Mouse (Mus musculus): ENCODE results near the gene Cpvl. TPM values are rescaled to one million over a fixed set of nuclear protein-coding genes. Genes with fewer than 3 reads are reported as not detected.

Gene Cpvl
- polyA plus RNA-seq, 1 experiment from 2014 or later, result 0.82 TPM

DNA sequence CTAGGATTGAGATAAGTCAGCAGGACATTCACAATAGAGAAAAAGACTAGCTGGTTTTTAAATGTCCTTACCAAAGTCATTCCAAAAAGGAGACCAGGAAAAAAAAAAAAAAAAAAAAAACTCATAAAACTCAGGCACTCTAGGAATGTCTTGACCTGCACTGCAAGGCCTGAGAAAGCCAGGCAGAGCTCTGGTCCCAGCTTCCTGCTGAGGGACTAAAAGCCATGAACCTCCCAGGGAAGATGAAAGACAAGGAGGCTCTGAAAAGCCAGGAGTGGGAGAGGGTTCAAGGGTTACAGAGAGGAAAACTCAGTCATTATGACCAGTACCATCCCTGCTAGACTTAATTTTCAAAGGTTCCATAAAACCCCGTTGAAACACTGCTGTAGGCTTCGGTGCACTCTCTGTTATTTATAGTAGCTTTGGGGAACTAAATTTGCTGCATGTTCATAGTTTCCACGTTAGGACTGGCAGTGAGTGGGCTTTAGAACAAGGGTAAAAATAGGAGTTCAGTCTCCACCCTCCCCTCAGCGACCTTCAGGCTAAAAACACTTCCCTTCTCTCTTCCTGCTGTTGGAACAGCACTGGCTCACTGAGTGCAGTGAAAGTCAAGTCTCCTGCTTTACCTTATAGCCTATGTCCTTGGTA is 30.0 kb downstream of the Cpvl start:
- Histone ChIP-seq H3K9ac (ENCODE audit: low read depth, low read length) (no peak overlapping the region), H3K4me2 (replicated peaks; ENCODE audit: low read depth) (no peak overlapping the region), H3K27me3 (replicated peaks; ENCODE audit: control insufficient read depth, insufficient read depth, low read length) (no peaks in the 10 kb centered on the region), H3K36me3 (ENCODE audit: control insufficient read depth, insufficient read depth) (no peaks in the 10 kb centered on the region), H3K27ac (ENCODE audit: low read depth, low read length) (no peak overlapping the region), H3K4me3 (ENCODE audit: low read depth, low read length) (no peak overlapping the region), H3K9me3 (ENCODE audit: control insufficient read depth) (no peaks in the 10 kb centered on the region), H3K4me1 (replicated peaks; ENCODE audit: control insufficient read depth, insufficient read depth, low read length) (no peaks in the 10 kb centered on the region)
- TF ChIP-seq CTCF (IDR thresholded peaks at IDR 0.05; ENCODE audit: low read depth), result no peak
- ATAC-seq, result no peak
- WGBS, result 53% methylated on average over 4 of the region's 4 CpGs

- H3K4me2 ChIP-seq (replicated peaks; ENCODE audit: low read depth), result no peak overlapping the region
- ATAC-seq, result no peak
These were observed 33.6 kb downstream of the Cpvl start for GRCm38 (mm10) chr6:53944887-53945286.

DNA sequence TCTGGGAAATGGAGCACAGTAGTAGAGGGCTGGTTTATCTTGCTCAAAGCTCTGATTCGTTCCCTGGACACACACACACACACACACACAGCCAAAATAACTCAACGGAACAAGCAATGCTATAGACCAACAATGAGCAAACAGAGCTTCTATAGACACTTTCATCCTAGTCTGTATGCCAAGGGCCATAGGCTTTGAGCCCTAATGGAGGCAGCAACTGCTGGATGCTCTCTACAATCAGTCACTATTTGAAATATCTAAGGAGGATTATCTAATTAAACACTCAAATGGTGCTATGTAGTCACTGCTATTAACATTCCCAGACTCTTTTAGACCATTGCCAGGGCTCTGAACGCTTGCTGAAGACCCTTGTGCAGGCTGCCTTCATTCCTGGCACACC is 34.1 kb downstream of the Cpvl start:
- Histone ChIP-seq H3K9me3 (ENCODE audit: control insufficient read depth) (no peaks in the 10 kb centered on the region), H3K27me3 (replicated peaks; ENCODE audit: control insufficient read depth, insufficient read depth, low read length) (no peaks in the 10 kb centered on the region), H3K36me3 (ENCODE audit: control insufficient read depth, insufficient read depth) (no peaks in the 10 kb centered on the region), H3K9ac (ENCODE audit: low read depth, low read length) (no peak overlapping the region), H3K27ac (ENCODE audit: low read depth, low read length) (no peak overlapping the region), H3K4me3 (ENCODE audit: low read depth, low read length) (no peak overlapping the region), H3K4me2 (replicated peaks; ENCODE audit: low read depth) (no peak overlapping the region), H3K4me1 (replicated peaks; ENCODE audit: control insufficient read depth, insufficient read depth, low read length) (0 out of 2 replicates have a peak, but pooled peaks cover 3% of the 10 kb centered on the region)
- no peak for ATAC-seq
- no peak for TF ChIP-seq CTCF (IDR thresholded peaks at IDR 0.05; ENCODE audit: low read depth)
- 49% methylated on average over 3 of the region's 3 CpGs for WGBS

More at GRCm38 (mm10) chr6:53944887-53945286, 33.6 kb downstream of the Cpvl start:
- Histone ChIP-seq H3K4me3 (ENCODE audit: low read depth, low read length) (no peak overlapping the region), H3K9ac (ENCODE audit: low read depth, low read length) (no peak overlapping the region), H3K9me3 (ENCODE audit: control insufficient read depth) (no peaks in the 10 kb centered on the region), H3K27ac (ENCODE audit: low read depth, low read length) (no peak overlapping the region), H3K4me1 (replicated peaks; ENCODE audit: control insufficient read depth, insufficient read depth, low read length) (0 out of 2 replicates have a peak, but pooled peaks cover 2% of the 10 kb centered on the region), H3K27me3 (replicated peaks; ENCODE audit: control insufficient read depth, insufficient read depth, low read length) (no peaks in the 10 kb centered on the region), H3K36me3 (ENCODE audit: control insufficient read depth, insufficient read depth) (no peaks in the 10 kb centered on the region)
- TF ChIP-seq CTCF (IDR thresholded peaks at IDR 0.05; ENCODE audit: low read depth), result no peak
- WGBS, result 66% methylated on average over 5 of the region's 5 CpGs

- Histone ChIP-seq H3K9ac (ENCODE audit: low read depth, low read length) (no peak overlapping the region), H3K36me3 (ENCODE audit: control insufficient read depth, insufficient read depth) (no peaks in the 10 kb centered on the region), H3K4me3 (ENCODE audit: low read depth, low read length) (no peak overlapping the region), H3K27me3 (replicated peaks; ENCODE audit: control insufficient read depth, insufficient read depth, low read length) (no peaks in the 10 kb centered on the region), H3K4me2 (replicated peaks; ENCODE audit: low read depth) (no peak overlapping the region), H3K27ac (ENCODE audit: low read depth, low read length) (no peak overlapping the region), H3K9me3 (ENCODE audit: control insufficient read depth) (no peaks in the 10 kb centered on the region), H3K4me1 (replicated peaks; ENCODE audit: control insufficient read depth, insufficient read depth, low read length) (0 out of 2 replicates have a peak, but pooled peaks cover 3% of the 10 kb centered on the region)
- no peak for ATAC-seq
- no peak for TF ChIP-seq CTCF (IDR thresholded peaks at IDR 0.05; ENCODE audit: low read depth)
- 72% methylated on average over 7 of the region's 7 CpGs for WGBS
These were observed 36.2 kb downstream of the Cpvl start for GRCm38 (mm10) chr6:53942190-53942831.

DNA sequence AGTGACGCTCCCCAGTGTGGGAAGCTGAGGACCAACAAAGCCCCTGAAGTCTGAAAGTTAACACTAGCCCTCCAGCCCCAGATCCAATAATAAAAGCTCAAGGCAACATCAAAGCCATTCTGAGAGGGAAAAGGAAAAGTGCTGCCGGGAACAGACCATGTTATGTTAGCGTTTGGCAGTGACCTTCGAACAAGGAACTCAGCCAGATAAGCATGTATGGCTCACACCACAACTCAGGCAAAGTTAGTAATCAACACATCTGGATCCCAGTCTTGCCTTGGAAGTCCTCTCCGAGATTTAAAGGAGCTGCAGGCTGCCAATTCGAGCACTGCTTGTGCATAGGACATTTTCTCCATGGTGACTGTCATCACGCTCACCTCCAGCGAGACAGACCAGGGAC is 38.7 kb downstream of the Cpvl start:
- H3K4me1 ChIP-seq (replicated peaks; ENCODE audit: control insufficient read depth, insufficient read depth, low read length), result 0 out of 2 replicates have a peak, but pooled peaks cover 3% of the 10 kb centered on the region
- no peak overlapping the region; the same call in 1 of the 2 replicates for H3K27ac ChIP-seq (ENCODE audit: low read depth, low read length)
- H3K36me3 ChIP-seq (ENCODE audit: control insufficient read depth, insufficient read depth), result no peaks in the 10 kb centered on the region
- H3K4me3 ChIP-seq (ENCODE audit: low read depth, low read length), result no peak overlapping the region
- H3K9me3 ChIP-seq (ENCODE audit: control insufficient read depth), result no peaks in the 10 kb centered on the region
- H3K9ac ChIP-seq (ENCODE audit: low read depth, low read length), result no peak overlapping the region
- no peaks in the 10 kb centered on the region for H3K27me3 ChIP-seq (replicated peaks; ENCODE audit: control insufficient read depth, insufficient read depth, low read length)
- TF ChIP-seq CTCF (IDR thresholded peaks at IDR 0.05; ENCODE audit: low read depth), result no peak
- peak overlapping the region; percentile 47 for H3K4me2 ChIP-seq (replicated peaks; ENCODE audit: low read depth)
- ATAC-seq, result no peak; the same call in 1 of the 2 replicates
- WGBS, result 16% methylated on average over 8 of the region's 8 CpGs

DNA sequence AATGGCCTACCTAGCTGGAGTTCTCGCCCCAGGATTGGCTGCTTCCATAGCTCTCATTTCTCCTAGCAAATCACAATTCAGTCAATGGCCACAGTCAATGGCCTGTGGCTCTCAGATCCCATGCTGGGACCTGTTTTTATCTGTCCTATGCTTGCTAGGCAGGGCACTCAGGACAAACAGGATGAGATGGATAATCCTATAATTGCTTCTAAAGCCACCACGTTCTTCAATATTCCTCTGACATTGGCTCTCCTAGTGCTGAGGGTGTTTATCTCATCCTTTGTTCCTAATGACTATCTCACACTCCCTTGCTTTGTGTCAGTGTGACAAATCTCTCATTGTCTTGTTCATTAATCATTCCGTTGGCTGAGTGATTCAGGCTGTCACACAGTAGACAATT is 39.5 kb downstream of the Cpvl start:
- no peaks in the 10 kb centered on the region for H3K9me3 ChIP-seq (ENCODE audit: control insufficient read depth)
- ATAC-seq, result no peak
- no peaks in the 10 kb centered on the region for H3K27me3 ChIP-seq (replicated peaks; ENCODE audit: control insufficient read depth, insufficient read depth, low read length)
- no peak overlapping the region for H3K4me3 ChIP-seq (ENCODE audit: low read depth, low read length)
- H3K9ac ChIP-seq (ENCODE audit: low read depth, low read length), result no peak overlapping the region
- 0 out of 2 replicates have a peak, but pooled peaks cover 3% of the 10 kb centered on the region for H3K4me1 ChIP-seq (replicated peaks; ENCODE audit: control insufficient read depth, insufficient read depth, low read length)
- H3K27ac ChIP-seq (ENCODE audit: low read depth, low read length), result no peak overlapping the region
- 50% methylated on average over 3 of the region's 3 CpGs for WGBS
- H3K4me2 ChIP-seq (replicated peaks; ENCODE audit: low read depth), result no peak overlapping the region
- no peak for TF ChIP-seq CTCF (IDR thresholded peaks at IDR 0.05; ENCODE audit: low read depth)
- no peaks in the 10 kb centered on the region for H3K36me3 ChIP-seq (ENCODE audit: control insufficient read depth, insufficient read depth)
